Mouse (Mus musculus) MEL (cell line): Measurements from ENCODE around the gene Gm826.

ENCODE experiments used
- EP300 ChIP-seq, 2 experiments: IDR thresholded peaks; 2 replicates each; pipeline ENCODE4 v1.6.1; 2011; ENCODE audit warnings: improper control_type of control experiment in 2 of 2, low read length in 2 of 2, low read depth in 1 of 2, mild to moderate bottlenecking in 1 of 2
- MAX ChIP-seq: IDR thresholded peaks from 2 replicates; pipeline ENCODE4 v1.6.1; 2011; ENCODE audit warnings: low read length, improper control_type of control experiment
- MAZ ChIP-seq: IDR thresholded peaks from 2 replicates; pipeline ENCODE4 v1.6.1; 2012; ENCODE audit warnings: low read depth, mild to moderate bottlenecking, inconsistent platforms, low read length, improper control_type of control experiment
- MYC ChIP-seq: IDR thresholded peaks from 2 replicates; pipeline ENCODE4 v1.6.1; 2011; ENCODE audit warnings: low read depth, mild to moderate bottlenecking, low read length, improper control_type of control experiment, moderate library complexity
- SIN3A ChIP-seq: IDR thresholded peaks from 2 replicates; pipeline ENCODE4 v1.6.1; 2012; ENCODE audit warnings: low read length, improper control_type of control experiment, inconsistent platforms

DNA sequence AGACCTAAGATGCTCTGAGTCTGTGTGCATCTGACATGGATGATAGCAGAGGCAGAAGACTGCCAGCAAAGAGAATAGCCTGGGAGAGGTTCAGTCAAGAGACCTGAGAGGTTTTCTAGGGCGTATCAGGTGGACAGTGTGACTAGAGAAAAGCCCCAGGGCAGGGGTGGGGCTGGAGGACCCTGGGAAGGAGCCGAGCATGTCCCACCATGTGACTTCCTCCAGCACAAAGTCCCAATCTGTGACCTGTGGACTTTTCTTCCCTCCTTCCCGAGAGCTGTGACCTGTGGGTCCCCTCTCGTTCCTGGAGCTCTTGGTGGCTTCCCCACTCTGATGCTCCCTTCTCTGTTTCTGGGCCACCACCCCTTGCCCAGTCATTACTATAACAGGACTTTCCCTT is 6.2 kb upstream of the Gm826 start:
- TF ChIP-seq MAX, result no peak
- no peak for TF ChIP-seq MAZ
- no peak for TF ChIP-seq MYC
- TF ChIP-seq EP300 (IDR thresholded peaks at IDR 0.05; ENCODE audit: low read depth in 1 of 2, low read length in 2 of 2), result no peak
- no peak for TF ChIP-seq SIN3A
